Mouse (Mus musculus) cerebral cortex, adult 2 months (tissue): ENCODE data around the gene Mlx.

Source experiments
- WGBS: fragments of 180-500 bp; shearing (Covaris S2); methylation state at CpG from one replicate; pipeline ENCODE4 v1.1.7; 2018; 5-methylcytosine and 5-hydroxymethylcytosine counted together

Gene Mlx

GRCm38 (mm10) chr11:101095314-101096024, 8.4 kb downstream of the Mlx start, which contains the start of gene Psmc3ip:
Psmc3ip (minus strand) TSS chr11:101095436.
- WGBS = under 1% methylated on average over 43 of the region's 43 CpGs

DNA sequence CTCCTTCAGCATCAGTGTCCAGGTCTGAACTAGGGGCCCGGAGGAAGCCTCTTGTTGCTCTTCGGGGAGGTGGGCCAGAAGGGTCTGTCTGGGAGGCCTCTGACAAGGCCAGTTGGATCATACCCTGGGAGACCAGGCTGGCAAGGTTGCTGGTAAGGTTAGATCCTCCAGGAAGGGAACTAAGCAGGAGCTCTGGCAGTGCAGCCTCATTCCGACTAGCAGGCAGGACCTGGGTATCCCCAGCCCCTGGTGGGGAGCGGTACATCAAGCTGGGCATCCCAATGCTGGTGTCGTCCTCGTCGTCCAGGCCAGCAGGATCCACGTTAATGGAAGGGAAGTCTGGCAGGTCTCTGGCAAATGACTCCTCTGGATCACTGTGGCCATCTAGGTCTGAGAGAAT, 11.2 kb downstream of the Mlx start:
- WGBS = 92% methylated on average over 8 of the region's 8 CpGs

DNA sequence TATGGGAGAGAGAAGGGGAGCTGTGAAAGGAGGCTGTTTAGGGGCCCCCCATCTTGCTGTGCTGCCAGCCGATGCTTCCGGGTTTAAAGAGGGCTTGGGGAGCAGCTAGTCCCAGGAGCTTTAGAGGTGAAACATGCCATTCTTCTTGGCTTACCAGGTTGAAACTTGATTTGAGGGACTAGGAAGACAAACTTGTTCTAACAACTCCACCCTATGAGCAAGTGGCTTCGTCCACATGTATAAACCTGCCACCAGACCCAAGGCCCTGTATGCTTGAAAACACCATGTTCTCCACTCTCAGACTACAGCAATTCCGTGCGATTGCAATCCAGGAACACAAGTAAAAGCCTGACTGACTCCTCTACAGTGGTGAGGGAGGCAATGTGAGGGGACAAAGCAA, 15.9 kb downstream of the Mlx start:
- 90% methylated on average over 5 of the region's 5 CpGs for WGBS

- WGBS = 52% methylated on average over 4 of the region's 4 CpGs
These were observed 22.3 kb downstream of the Mlx start for GRCm38 (mm10) chr11:101109351-101109750.

DNA sequence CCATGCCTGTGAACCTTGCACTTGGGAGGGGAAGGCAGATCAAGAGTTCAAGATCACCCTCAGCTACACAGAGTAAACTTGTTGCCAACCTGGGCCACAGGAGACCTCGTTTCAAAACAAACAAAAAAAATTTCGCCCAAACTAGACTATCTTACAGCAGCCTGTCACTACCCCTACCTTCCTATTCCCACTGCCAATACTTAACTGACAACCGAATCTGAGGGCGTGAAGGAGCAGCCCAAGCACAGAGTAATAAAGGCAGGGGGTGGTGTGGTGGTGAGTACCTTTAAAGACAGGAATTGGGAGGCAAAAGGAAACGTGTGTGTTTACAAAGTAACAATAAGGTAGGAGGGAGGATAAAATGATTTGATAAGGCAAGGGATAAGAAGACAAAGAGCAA, 23.6 kb downstream of the Mlx start:
- WGBS = 53% methylated on average over 5 of the region's 5 CpGs

DNA sequence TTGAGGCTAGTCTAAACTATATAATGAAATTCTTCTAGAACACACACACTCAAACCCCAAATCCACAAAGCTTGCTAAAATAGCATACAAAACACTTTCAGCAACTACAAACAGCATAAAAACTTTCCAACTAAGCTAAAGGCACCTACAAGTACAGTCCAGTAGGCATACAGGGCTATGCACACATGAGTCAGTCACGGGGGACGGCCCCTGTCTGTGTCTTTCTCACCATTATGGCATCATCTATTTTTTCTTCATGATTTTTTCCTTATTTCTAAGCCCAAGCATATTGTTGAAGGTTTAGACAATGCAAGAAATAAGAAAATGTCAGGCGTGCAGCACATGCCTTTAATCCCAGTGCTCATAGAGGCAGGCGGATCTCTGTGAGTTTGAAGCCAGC, 24.1 kb downstream of the Mlx start:
- WGBS = 78% methylated on average over 4 of the region's 4 CpGs

DNA sequence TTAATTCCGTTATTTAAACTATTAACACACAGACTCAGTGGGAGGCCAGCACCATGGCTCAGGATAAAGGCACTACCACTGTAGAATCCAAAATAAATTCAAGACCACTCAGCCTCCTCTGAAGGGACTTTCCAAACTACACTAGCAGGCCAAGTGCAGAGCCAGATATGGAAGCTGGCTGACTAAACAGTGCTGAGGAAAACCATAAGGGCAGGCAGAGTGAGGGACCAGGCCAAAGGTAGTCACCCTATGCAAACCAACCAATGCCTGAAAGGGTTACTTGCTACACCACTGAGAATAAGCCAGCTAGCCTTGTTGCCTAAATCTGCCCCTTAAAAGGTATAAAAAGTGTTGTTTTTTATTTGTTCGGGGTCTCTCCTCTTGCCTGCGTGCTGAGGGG, 25.1 kb downstream of the Mlx start:
- 83% methylated on average over 3 of the region's 3 CpGs for WGBS

GRCm38 (mm10) chr11:101115564-101115963, 28.5 kb downstream of the Mlx start:
- WGBS = 38% methylated on average over 2 of the region's 2 CpGs

- WGBS = 34% methylated on average over 4 of the region's 4 CpGs
These were observed 31.0 kb downstream of the Mlx start for GRCm38 (mm10) chr11:101118105-101118504.

DNA sequence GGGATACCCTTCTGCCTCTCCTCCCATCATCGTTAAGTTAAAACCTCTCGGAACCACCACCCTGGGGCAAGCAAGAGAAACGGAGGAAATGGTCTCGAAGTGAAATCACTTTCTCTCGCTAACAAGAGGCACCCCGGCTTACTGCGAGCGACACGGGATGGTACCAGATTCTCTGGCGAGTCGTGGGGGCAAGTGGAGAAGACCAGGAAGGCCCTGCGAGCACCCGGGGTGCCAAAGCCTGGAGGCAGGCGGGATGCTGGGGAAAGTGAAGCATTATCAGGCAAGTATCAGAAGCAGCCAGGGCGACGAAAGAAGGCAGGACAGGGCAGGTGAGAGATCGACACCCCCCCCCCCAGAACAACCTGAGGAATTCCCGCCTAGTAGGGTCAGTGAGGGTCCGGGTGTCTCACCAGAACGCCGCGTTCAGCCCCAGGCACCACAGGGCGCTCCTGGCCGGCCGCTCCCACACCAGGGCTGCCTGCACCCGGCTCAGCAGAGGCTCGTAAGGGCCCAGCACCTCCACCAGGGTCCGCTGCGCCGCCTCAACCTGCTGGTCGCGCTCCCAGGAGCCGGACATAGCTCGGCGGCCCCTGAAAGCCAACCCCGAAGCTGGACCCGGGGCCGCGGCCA, 32.2 kb downstream of the Mlx start:
- under 1% methylated on average over 38 of the region's 39 CpGs for WGBS

- under 1% methylated on average over 61 of the region's 61 CpGs for WGBS
These were observed 32.9 kb downstream of the Mlx start, which contains the start of the genes Retreg3 and Tubg1 for GRCm38 (mm10) chr11:101119761-101120544. Retreg3 (minus strand) TSS chr11:101119893. Tubg1 (plus strand) TSS chr11:101119938.

DNA sequence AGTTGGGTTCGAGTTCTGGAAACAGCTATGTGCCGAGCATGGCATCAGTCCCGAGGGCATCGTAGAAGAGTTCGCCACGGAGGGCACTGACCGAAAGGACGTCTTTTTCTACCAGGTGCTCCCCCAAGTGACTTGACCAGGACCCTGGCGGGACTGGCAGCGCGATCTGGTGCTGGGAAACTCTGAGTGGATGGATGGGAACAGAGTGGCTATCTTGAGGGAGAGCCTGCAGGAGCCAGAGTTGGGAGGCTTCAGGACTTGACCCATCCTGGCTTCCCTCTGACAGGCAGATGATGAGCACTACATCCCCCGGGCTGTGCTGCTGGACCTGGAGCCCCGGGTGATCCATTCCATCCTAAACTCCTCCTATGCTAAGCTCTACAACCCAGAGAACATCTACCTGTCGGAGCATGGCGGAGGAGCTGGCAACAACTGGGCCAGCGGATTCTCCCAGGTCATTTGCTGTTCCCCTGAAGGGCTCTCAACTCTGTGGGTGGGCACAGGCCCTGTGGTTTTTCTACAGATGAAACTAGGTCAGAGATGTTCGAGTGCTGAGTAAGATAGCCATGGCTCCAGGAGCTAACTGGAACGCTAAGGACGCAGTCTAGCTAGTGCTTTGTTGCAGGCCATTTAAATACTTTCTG, 33.6 kb downstream of the Mlx start:
- WGBS = 18% methylated on average over 19 of the region's 19 CpGs

GRCm38 (mm10) chr11:101124494-101124893, 37.4 kb downstream of the Mlx start:
- 93% methylated on average over 8 of the region's 8 CpGs for WGBS

DNA sequence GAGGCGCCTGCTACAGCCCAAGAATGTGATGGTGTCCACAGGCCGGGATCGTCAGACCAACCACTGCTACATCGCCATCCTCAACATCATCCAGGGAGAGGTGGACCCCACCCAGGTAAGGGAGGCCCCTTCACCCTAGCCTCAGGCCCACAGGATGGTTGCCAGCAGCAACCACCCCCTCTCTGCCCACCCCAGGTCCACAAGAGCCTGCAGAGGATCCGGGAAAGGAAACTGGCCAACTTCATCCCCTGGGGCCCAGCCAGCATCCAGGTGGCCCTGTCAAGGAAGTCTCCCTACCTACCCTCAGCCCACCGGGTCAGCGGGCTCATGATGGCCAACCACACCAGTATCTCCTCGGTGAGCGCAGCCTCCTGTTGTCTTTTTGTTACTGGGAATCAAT, 37.9 kb downstream of the Mlx start:
- WGBS = 96% methylated on average over 7 of the region's 9 CpGs

- WGBS = 100% methylated on average over 1 of the region's 1 CpGs
These were observed 40.0 kb downstream of the Mlx start for GRCm38 (mm10) chr11:101127075-101127474.

DNA sequence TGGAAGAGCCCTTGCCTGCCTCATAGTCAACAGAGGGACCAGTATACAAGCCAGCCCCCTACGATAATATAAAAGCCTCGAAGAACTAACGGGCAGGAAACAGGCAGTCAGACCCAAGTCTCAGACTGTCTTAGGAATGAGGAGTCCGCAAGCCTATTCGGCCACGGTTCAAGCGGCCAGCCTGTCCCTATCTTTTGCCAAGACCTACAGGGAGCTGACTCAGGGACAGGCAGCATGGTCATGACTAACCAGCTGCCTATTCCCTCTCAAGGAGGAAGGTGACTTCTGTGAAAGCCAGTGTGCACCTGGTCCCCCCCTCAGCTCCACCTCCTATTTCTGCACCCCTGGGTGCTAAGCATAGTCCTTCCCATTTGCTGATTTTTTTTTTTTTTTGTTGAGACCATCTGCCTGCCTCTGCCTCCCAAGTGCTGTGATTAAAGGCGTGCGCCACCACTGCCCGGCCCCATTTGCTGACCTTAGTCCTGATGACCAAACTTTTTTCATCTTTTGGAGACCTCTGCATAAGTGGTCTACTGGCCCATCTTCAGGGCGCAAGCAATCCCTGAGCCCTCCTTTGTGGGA, 42.0 kb downstream of the Mlx start:
- WGBS = 77% methylated on average over 11 of the region's 11 CpGs

DNA sequence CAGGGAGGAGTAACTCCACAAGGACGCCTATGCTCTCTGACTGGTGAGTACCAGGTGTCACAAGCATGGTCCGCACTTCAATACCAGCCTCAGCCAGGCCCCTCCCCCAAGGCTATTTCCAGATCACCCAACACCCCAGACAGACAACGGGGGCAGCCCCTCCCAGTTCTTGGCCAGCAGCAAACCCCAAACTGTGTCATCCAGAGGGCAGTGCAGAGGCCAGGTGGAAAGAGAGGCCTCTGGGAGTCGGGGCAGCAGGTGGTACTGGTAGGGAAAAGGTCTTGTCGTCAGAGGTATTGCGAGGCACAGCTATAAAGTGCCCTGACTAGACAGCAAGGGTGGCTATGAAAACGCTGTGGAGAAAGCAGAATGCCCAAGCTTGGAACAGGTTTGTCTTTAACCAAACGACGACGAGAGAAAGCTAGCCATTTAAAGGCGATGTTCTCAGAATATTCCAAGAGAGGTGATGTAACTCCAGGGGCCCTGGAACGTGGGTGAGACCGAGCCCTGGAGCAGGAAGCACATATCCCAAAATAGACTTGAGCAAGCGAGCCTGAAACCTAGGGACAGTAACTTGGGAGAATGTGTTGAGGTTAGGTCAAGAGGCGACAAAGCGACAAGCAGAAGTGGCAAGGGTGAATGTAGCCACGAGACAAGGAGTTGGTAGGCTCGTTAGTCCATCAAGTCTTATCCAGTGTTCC, 43.1 kb downstream of the Mlx start:
- 42% methylated on average over 18 of the region's 18 CpGs for WGBS

GRCm38 (mm10) chr11:101131187-101131586, 44.1 kb downstream of the Mlx start:
- 50% methylated on average over 2 of the region's 2 CpGs for WGBS

DNA sequence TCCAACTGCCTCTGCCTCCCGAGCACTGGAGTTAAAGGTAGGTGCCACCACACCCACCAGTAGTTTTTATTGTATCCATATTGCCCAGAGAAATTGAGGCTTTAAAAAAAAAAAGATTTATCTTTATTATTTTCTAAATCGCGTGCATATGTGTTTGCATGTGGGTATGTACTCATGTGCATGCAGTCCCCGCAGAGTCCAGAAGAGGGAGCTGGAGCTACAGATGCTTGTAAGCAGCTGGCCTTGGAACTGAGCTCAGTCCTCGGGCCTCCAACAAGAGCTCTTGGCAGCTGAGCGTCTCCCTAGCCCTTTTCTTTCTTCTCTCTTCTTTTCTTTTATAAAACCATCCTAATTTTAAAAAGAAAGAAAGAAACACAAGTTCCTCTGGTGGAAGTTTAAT, 44.6 kb downstream of the Mlx start:
- 84% methylated on average over 6 of the region's 6 CpGs for WGBS

DNA sequence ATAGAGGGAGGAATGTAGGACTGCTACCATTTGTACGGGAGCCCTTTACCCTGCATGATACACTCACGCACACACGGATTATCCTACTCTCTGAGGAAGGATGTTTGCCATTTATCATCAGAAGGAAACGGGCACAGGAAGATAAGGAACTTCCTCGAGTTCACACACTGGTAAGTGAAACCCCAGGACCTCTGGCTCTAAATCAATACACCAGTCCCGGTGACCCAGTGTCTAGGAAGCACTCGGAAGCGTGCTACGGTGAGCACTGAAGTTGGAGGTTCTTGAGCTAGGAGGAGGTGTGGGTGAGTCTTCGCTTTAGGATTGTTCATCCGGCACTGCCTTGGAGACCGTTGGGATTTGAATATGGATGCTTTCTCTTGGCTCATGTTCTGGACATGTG, 46.0 kb downstream of the Mlx start:
- WGBS = 69% methylated on average over 12 of the region's 12 CpGs

- WGBS = 68% methylated on average over 13 of the region's 13 CpGs
These were observed 47.3 kb downstream of the Mlx start for GRCm38 (mm10) chr11:101134217-101134865.
